Mouse (Mus musculus): ENCODE results near the gene Hilpda.

- TF ChIP-seq CTCF (IDR thresholded peaks at IDR 0.05; ENCODE audit: low read depth): no peak
- TF ChIP-seq EP300 (IDR thresholded peaks at IDR 0.05; ENCODE audit: low read depth): no peak
Measured at GRCm38 (mm10) chr6:29318879-29319278, 46.6 kb downstream of the Hilpda start, which contains the start of gene Fam71f1.

Measured in liver, postnatal 0 days (tissue).